Mouse (Mus musculus) urinary bladder, postnatal 36 days (tissue): ENCODE data around the gene Plekha5.
A peak's percentile ranks its signal among the peaks of the same experiment; 100 is the strongest.
"Not testable (repeated sequence)": the region's sequence is repeated elsewhere in the genome, so short reads cannot be mapped to it uniquely, and the experiment has no call there.

ENCODE experiments used
- DNase-seq, 2 experiments: peaks; one replicate each; pipeline ENCODE4 v3.0.0; 2022; ENCODE audit warnings: low spot score in 2 of 2, mixed read lengths in 1 of 2

Plekha5 gene

DNA sequence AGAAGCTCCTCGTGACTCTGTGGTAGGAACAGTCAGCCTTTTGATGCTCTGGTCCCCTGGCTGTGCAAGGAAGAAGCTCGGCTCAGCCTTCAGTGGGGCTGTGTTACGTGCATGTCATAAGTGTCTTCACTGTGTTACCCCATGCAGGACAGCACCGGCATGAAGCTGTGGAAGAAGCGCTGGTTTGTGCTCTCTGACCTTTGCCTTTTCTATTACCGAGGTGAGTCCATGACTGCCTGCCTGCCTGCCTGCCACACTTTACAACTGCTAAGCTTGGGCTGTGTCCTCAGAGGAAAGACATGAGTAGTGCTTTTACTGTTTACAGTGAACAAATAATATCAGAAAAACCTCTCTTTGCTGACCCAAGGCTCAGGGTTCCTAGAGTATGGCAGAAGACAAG lies 104.6 kb downstream of the Plekha5 start:
- no peak for DNase-seq

DNA sequence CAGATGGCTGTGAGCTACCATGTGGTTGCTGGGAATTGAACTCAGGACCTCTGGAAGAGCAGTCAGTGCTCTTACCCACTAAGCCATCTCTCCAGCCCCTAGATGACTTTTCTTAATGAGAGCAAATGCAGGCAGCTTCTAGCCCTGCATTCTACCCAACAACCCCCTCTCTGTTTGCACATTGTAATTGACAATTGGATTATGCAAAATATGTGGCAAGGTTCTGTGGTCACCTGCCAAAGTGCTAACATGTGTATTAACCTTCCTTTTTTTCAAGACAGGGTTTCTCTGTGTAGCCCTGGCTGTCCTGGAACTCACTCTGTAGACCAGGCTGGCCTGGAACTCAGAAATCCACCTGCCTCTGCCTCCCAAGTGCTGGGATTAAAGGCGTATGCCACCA lies 109.0 kb downstream of the Plekha5 start:
- not testable (repeated sequence) for DNase-seq

DNA sequence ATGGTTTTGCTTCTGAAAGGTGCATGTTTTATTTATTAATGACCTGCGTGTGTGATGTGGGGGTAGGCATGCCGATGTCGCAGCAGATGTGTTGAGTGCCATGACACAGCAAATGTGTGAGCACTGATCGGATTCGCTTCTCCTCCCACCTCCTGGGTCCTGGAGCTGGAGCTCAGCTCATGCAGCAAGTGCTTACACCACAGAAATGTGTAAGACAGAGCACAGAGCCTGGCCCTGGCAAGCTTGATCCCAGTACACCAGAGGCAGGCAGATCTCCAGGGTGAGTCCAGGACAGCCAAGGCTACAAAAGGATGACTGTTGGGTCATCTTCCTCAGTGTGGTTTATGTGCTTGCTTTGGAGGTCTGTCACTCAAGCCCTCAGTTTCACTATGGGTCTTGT lies 109.8 kb downstream of the Plekha5 start:
- DNase-seq: no peak

DNA sequence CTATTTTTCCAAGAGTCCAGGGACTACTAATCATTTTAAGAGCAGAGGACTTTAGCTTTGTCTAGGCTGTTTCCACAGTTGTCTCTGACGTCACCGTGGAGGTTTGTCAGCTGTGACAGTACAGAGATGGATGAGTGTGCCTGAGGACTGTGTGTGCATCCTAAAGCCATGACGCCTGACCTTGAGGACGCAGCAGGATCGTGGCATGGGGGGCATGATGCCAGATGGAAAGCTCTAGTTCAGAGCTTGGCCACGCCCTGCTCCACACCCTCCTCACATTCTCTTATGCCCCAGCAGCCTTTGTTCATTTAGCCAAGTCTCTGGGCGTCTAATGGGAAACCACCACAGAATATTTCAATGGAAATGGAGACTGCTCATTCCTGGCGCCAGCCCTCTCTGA lies 111.7 kb downstream of the Plekha5 start:
- no peak for DNase-seq

DNA sequence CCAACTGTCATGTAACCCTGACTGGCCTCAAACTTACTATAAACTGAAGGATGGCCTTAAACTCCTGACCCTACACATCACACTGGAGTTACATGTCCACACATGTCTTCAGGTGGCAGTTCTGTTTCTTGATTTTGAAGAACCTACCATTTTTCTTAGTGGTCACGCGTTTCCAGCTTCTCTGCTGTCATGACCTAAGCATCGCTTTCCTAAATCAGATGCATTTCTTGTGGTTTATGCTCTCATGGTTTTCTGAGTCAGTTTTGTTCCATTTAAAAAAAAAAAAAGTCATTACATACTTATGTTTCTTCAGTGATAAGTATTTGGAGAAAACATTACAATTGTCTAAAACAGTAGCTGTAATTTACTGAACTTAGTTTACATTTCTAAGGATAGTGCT lies 118.1 kb downstream of the Plekha5 start:
- DNase-seq: no peak

DNA sequence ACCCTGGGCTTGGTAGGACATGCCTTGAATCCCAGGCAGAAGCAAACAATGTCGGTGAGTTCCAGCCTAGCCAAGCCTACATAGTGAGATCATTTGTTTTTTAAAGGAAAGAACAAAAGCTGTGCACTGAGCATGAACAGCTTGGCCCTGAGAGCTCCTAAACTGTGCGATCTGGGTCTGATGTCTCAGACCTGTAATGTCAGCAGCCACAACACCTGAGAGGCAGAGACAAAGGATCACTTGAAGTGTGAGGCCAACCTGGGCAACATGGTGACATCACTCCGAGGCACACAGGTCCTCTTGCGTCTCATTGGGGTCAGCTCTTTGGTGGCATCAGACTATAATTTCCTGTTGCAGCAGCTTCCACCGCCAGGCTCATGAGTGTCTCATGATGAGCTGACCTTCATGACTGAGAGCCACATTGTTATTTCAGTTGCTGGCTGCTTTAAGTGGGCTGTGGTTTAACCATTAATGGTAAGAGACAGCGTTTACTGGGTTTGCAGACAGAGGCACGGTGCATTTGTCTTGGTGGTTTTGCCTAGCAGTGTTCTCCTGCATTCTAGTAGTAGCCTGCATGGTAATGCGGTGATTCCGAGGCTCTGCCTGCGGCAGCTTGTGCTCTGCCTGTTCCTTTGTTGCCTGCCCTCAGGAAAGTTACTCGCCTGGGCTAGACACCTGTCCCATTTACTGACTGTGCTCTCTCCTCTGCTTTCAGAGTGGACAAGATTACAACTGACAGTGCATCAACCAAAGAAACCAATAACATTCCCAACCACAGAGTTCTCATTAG lies 119.3 kb downstream of the Plekha5 start:
- DNase-seq: no peak

DNA sequence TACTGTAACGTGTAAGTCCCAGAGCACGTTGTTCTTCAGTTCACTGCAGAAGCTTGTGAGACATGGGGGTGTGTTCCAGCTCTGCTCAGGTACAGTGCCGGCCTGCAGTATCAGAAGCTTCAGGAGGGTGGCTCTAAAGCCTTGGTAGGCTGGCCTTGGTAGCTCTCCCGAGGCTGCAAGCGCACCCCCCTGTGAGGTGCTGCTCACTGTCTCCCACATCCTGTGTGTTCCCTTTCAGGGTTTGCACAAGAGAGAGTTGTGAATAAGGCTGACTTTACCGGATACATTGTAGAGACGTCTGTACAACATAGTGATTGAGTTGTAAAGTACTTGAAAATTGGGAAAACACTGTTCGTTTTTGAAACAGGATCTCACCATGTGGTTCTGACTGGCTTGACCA lies 122.2 kb downstream of the Plekha5 start:
- DNase-seq: no peak

DNA sequence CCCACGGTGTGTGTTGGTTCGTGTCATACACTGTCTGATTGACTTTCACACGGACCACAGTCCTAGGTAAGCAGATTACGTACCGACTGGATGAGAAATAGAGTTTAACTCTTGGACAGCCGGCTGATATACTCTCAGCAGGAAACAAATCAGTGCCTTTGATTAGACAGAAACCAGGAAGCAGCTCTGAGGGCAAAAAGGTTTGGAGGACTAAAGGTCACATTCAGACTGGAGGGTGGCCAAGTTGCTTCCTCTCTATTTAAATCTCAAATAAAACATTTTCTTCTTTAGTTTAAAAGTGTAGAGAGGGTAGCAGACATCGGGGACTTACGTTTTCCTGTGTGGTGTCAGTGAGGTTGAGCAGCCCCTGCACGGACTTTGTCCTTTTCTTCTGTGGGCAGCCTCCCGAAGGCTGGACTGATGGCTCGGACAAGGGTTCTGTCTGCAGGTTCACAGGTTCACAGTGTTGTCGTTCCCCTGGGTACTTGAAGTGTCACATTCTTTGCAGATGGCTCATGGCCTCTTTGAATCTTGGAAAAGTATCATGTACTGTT lies 122.9 kb downstream of the Plekha5 start:
- no peak for DNase-seq

DNA sequence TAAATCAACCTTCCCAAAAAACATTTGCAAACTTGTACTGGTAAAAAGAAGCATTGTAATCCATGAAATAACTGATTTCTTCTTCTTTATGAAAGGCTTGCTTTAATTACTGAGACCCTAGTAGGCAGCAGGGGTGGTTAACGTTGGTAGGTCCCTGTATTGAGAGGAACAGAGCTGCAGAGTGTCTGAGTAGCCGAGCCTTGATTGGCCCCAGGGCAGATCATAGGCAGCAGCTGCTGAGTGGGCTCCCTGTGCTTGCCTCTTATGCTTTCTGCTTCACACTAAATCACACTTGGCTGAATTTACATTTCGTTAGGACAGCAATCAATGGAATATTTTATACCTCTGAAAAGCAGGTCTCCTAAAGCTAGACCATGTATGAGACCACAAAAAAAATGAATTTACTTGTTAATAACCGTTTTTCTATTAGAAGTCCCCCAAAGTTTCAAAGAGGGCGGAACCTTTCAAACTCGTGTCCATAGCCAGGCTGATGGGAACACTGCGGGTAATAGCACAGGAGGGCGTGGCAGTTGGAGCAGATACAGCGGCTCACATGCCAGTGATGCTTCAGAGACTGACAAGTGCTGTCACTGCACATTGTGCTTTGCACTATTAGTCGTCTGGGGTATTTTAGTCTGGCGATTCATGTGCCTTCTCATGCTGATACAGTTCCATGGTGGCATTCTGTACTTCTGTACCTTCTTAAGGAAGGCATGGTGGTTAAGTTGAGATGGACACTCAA lies 123.5 kb downstream of the Plekha5 start:
- DNase-seq: no peak

DNA sequence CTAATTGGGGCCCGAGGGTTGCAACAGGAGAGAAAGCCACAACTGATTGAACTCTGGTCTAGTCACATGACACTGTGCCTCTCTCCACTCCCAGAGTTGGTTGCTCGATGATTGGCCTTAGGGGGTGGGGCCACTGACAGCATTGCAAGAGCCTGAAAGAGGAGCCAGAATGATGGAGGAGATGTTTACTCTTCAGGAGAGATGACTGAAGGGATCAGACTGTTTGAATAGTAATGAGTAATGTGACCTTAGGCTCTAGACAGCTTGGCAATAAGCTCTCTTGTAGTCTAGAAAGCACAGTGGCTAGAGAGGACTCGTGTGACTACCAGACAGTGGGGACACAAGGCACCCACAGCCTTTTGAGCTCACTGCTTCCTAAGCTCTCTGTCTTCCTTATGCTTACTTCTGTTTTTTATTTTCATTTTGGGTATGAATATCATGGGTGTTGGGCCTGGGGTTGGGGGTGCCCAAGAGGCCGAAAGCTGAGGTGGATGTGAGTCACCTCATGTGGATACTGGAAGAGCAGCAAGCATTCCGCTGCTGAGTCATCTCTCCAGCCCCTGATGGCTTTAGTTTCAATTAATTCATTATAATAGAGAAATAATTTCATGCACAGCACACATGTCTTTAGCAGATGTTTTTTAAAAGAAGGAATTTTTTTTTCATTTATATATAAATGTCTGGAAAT lies 124.4 kb downstream of the Plekha5 start:
- peak; percentile 52 to 59 for DNase-seq

DNA sequence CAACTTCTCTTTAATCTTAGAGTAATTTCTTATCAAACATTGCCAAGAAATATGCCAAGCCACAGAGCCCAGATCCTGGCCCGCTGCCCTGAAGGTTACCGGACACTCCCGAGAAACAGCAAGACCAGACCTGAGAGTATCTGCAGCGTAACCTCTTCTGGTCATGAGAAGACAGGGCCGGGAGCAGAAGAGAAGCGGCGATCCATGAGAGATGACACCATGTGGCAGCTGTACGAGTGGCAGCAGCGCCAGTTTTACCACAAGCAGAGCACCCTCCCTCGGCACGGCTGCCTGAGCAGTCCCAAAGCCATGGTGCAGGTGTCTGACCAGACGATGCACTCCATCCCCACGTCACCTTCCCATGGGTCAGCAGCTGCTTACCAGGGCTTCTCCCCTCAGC lies 126.9 kb downstream of the Plekha5 start:
- DNase-seq: peak in 1 of 2 experiments; percentile 6

DNA sequence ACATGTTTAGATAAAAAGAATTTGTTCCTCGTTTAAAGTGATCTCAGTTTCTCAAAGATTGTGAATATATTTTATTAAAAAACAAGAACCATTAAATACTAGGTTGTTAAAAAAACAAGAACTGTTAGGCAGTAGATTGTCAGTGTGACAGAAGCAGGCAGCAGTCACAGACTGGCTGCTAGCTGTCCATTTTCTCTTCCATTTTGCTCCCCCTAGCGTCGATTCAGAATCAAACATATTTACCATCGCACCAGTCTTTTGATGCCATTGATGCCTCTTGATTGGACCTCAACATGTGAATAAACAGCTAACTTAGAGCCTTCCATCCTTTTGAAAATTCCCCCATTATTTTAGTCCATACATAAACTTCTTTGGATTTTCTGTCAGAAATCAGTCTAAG lies 130.4 kb downstream of the Plekha5 start:
- DNase-seq: no peak

DNA sequence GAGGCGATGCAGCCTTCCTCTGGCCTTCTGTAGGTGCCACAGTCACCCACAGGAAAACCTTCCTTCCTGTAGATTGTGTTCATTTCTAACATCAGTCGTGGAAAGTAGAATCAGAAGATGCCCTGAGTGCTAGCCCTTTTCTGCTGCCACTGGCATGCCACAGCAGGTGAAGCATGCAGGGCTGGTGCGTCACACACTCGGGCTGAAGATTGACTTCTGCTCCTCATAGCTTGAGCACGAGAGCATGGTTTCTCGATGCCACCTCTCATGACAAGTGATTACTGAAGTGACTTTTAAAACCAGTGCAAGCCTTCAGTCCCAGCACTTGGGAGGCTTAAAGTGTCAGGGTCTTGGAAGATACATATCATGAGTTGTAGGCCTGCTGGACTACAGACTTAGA lies 135.6 kb downstream of the Plekha5 start:
- DNase-seq: peak in 1 of 2 experiments; percentile 44

DNA sequence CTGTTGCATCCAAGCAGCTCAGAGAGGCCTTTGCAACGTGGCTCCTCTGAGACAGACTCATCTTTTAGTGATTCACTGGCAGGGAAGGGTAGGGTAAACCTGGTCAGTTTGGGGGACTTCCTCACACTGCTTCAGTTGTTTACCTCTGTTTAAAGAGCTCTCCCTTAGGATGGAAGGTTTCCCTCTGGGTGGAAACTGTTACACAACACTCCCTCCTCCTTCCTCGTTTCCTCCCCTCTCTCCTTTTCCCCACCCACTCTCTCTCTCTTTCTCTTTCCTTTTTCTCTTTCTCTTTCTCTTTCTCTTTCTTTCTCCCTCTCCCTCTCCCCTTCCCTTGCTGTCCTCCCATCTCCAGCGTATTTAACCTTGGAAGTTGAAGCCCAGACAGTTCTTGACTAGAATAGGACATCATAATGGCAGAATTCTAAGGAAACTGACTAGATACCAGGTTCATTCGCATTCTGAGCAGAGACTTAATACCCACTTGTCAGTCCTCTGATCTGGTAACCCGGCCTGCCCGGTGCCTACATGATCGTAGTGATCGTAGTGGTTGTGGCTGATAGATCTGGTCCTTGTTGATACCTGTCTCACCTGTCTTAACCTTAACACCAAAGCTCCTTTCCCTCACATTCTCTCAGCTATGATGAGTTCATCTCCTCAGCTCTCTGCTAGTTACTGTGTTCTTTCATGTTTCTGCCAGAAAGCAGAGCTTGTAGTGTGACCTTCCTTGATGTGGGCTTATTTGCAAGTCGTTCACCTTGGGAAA lies 137.5 kb downstream of the Plekha5 start:
- no peak for DNase-seq

DNA sequence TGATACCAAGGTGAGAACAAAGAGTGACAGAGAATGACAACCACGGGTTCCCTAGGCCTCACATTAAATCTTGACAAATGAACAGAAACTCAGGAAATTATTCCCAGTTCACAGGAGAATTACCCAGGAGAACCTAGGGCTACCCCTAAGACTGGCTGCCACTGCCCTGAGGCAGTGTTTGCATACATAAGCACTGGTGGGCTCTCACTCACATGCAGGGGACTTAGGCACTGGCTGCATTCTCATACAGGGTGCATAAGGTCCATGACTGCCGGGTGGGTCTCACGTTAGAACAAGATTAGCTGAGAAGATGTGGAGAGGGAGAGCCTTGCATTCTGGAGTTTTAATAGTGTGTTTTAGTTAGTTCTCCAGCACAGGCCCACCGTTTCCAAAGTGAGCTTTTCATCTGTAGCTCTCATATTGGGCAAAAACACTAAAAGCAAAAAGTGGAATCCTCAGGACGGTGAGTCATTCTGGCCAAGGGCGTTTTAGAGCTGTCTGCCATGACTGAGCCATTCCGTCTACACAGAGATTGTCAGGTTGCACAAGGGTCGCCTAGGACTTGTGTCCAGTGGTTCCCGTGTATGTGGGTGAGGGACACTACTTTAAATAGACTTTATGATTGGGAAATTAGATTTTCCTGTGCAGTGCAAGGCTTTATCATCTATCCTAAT lies 138.2 kb downstream of the Plekha5 start:
- DNase-seq: no peak

DNA sequence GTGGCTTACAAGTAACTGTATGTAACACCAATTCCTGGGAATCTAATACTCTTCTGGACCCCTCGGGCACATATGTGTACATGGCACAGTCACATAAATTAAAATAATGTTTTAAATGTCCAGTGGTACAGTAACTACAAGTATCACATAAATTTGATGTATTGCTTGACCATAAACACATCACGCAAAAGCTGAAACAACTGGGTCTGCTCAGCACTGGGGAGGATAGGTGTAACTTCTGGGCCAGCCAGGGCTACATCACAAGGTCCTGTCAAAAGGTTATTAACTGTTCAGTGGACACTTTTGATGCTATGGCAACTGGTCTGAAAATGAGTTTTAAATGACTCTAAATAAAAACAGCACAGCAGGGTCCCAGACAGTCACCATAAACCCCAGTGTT lies 143.3 kb downstream of the Plekha5 start:
- no peak for DNase-seq

DNA sequence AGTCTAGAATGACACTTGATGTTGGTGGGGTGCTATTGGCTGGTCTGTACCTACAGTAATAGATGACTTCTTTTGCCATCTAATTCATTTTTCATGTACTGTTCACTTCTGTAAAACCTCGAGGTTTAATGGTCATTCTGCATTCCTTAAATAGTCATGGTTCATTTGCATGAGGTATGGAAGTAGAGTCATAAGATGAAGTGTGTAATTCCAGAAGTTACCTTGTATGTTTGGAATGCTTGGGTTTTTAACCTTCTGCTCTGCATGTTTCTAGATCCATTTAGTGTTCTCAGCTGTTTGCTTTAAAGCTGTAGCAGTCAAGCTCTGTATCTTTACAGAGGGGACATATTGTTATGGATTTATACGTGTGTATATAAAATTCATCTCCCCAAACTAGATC lies 144.0 kb downstream of the Plekha5 start:
- no peak for DNase-seq

DNA sequence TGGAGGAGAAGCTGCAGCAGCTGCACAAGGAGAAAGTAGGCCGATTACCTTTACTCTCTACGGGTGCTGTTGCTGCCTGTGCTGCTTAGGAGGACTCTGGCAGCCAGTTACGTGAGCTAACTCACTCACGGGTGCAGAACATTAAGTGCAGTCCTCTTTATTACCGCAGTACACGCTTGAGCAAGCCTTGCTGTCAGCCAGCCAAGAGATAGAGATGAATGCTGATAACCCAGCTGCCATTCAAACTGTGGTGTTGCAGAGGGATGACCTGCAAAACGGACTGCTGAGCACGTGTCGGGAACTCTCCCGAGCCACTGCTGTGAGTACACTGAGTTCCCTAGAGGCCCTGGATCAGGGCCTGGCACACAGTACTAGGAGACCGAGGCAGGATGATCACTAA lies 146.3 kb downstream of the Plekha5 start:
- DNase-seq: peak; percentile 79 to 83

DNA sequence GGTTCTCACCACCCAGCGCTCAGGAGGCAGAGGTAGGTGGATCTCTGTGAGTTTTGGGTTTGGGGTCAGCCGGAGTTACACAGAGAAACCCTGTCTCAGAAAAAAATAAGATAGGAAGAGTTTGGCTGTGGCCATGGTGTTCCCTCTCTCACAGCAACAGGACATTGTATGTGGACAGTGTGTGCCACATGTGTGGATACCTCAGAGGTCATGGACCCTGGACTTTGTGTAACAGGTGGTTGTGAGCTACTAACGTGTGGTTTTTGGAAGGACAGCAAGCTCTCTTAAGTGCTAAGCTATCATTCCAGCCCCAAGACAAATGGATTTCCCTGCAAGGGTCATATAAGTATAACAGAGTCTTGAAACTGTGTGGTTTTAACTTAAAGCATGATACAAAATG lies 151.1 kb downstream of the Plekha5 start:
- no peak for DNase-seq

DNA sequence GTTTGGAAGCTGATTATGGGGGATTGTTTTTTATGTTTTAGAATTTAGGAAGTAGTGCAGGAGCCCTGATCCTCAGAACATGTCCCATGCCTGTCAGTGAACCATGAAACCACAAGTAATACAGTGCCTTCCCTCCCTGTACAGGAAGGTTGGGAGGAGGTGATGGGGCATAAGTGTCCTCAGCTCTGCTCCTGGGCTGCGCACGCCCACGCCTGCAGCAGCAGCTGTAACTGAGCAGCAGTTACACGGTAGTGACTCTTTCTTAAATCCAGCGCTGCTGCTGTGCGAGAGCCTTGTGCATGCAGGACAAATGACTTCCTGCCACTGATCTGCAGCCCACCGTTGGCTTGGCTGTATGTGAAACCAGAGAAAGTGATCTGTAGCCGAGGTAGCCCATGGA lies 152.3 kb downstream of the Plekha5 start:
- no peak for DNase-seq
